Mouse (Mus musculus) forebrain, embryonic 15.5 days (tissue): ENCODE data around the gene Snx18. TPM values are rescaled to one million over a fixed set of nuclear protein-coding genes. Genes with fewer than 3 reads are reported as not detected.
A peak's percentile ranks its signal among the peaks of the same experiment; 100 is the strongest.

ENCODE experiments used
- ATAC-seq: fragments of 200-750 bp; cut with Nextera tagmentation; replicated peaks from 2 replicates; pipeline ENCODE4 v1.8.0; 2017; ENCODE audit warnings: mild to moderate bottlenecking, moderate TSS enrichment, moderate library complexity
- H3K27ac ChIP-seq: fragments of 300-500 bp; sonication (generic); replicated peaks from 2 replicates; pipeline ENCODE4 v1.5.1; 2015; ENCODE audit warnings: mild to moderate bottlenecking, inconsistent platforms
- H3K27me3 ChIP-seq: fragments of 300-500 bp; sonication (generic); 2 replicates; pipeline ENCODE4 v1.6.1; 2015; ENCODE audit warnings: inconsistent platforms
- H3K36me3 ChIP-seq: fragments of 300-500 bp; sonication (generic); 2 replicates; pipeline ENCODE4 v1.6.1; 2015; ENCODE audit warnings: mild to moderate bottlenecking, inconsistent platforms
- H3K4me1 ChIP-seq: fragments of 300-500 bp; sonication (generic); 2 replicates; pipeline ENCODE4 v1.6.1; 2015; ENCODE audit warnings: inconsistent platforms
- H3K4me2 ChIP-seq: fragments of 300-500 bp; sonication (generic); replicated peaks from 2 replicates; pipeline ENCODE4 v1.6.1; 2015; ENCODE audit warnings: mild to moderate bottlenecking, inconsistent platforms
- H3K4me3 ChIP-seq: fragments of 300-500 bp; sonication (generic); 2 replicates; pipeline ENCODE4 v1.5.1; 2015; ENCODE audit warnings: mild to moderate bottlenecking, inconsistent platforms
- H3K9ac ChIP-seq: fragments of 300-500 bp; sonication (generic); replicated peaks from 2 replicates; pipeline ENCODE4 v1.6.1; 2015; ENCODE audit warnings: mild to moderate bottlenecking, inconsistent platforms
- H3K9me3 ChIP-seq: fragments of 300-500 bp; sonication (generic); 2 replicates; pipeline ENCODE4 v1.6.1; 2016; ENCODE audit warnings: inconsistent platforms
- WGBS: fragments of 180-500 bp; shearing (Covaris S2); methylation state at CpG from one replicate; pipeline ENCODE4 v1.1.7; 2015; ENCODE audit warnings: mixed read lengths; 5-methylcytosine and 5-hydroxymethylcytosine counted together
- polyA plus RNA-seq: library from polyadenylated mRNA; unstranded; fragments of >200 nt; fragmentation: Nextera tagmentation; extraction: Ambion mirVana; gene quantifications from 2 replicates; pipeline ENCODE4 v1.2.1, GENCODE M21; 2015

Snx18 gene
- polyA plus RNA-seq, 1 experiment from 2014 or later = 11.6 TPM

- H3K4me1 ChIP-seq = peaks cover 4% of the 10 kb centered on the region; the same call in 1 of the 2 replicates
- H3K4me2 ChIP-seq = no peak overlapping the region
- 97% methylated on average over 12 of the region's 12 CpGs for WGBS
- no peaks in the 10 kb centered on the region for H3K9me3 ChIP-seq
- H3K4me3 ChIP-seq = no peak overlapping the region
- no peak for ATAC-seq
- no peak overlapping the region for H3K9ac ChIP-seq
- H3K36me3 ChIP-seq = no peaks in the 10 kb centered on the region
- H3K27me3 ChIP-seq = no peaks in the 10 kb centered on the region
- no peak overlapping the region for H3K27ac ChIP-seq
These were observed 16.3 kb downstream of the Snx18 start for GRCm38 (mm10) chr13:113601831-113602604.

DNA sequence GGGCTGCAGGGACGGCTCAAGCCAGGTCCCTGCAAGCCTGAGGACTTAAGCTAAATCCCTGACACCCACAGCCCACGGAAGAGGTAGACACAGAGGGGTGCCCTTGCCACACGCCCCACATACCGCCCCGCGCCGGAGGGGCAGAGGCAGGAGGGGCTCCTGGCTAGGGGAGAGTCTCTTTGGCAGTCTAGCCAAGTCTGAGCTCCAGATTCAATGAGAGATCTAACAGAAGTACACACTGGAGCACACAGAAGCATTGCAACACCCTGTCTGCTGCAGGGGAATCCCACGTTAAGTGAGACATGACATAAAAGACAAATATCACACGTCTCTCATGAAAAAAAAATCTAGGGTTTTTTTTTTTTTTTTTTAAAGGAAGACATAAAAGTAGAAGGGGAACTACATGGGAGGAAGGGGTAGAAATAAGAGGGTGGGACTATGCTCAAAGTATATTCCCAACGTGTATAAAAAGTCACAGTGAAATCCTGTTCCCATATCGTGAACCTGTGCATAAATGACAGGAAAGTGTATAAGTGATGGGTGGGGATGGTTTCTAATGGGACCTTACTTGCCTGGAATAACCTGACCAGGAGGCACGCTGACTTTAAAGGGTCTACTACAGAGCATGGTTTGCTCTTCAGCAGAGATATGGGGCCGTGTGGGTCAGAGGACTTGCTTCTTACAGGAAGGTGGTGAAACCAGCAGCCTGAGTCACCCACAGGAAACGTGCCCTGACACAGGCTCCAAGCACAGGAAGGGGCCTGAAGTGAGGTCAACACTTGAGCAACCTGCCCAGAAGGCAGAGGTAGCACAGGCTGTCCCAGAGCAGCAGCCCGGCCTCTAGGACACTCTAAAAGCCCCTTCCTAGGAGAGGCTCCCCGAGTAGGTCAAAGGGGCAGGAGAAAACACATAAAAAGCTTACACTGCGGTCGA lies 17.6 kb downstream of the Snx18 start:
- Histone ChIP-seq H3K9ac (no peak overlapping the region), H3K4me3 (no peak overlapping the region)
- no peak for ATAC-seq

DNA sequence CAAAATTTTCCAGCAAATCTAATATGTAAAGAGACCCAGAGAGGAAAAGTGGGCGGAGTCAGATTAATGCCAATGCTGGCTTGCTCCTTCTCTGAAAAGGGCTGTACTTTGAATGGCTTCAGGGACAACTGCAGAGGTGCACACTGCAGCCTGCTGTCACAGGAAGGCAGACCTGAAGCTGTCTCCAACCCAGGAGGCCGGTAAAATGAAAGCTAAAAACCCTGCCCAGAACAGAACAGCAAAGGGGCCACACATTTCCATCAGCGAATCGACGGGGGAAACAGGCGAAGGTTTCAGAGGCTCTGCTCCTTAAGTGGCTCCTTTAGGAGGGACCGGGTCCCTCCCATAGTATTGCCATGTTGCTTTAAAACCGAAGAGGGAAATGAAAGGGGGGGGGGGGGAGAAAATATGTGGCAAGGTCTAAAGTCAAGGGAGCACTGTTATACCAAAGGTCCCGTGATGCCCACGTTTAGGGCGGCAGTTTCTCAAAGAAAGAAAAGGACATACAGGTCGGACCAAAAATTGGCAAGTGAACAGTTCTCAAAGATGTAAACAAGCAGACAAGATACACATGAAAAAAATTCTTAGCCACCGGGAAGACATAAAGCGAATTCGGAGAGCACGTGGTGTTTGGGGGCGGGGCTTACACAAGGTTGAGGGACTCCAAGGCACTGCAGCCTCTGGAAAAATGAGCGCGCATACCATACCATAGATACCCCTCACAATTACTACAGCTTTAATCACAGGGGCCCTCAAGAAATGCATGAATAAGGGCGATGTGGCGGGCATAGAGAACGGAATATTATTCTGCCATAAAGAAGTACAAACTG lies 18.4 kb downstream of the Snx18 start:
- Histone ChIP-seq H3K4me1 (peaks cover 24% of the 10 kb centered on the region), H3K9me3 (no peaks in the 10 kb centered on the region), H3K27ac (no peak overlapping the region), H3K4me2 (no peak overlapping the region), H3K4me3 (no peak overlapping the region), H3K36me3 (no peaks in the 10 kb centered on the region), H3K27me3 (no peaks in the 10 kb centered on the region), H3K9ac (no peak overlapping the region)
- ATAC-seq = no peak
- WGBS = 92% methylated on average over 22 of the region's 22 CpGs

More for the DNA sequence above, 17.6 kb downstream of the Snx18 start:
- Histone ChIP-seq H3K4me2 (no peak overlapping the region), H3K27me3 (no peaks in the 10 kb centered on the region), H3K9me3 (no peaks in the 10 kb centered on the region), H3K36me3 (no peaks in the 10 kb centered on the region), H3K4me1 (peaks cover 15% of the 10 kb centered on the region), H3K27ac (no peak overlapping the region)
- 91% methylated on average over 18 of the region's 18 CpGs for WGBS

DNA sequence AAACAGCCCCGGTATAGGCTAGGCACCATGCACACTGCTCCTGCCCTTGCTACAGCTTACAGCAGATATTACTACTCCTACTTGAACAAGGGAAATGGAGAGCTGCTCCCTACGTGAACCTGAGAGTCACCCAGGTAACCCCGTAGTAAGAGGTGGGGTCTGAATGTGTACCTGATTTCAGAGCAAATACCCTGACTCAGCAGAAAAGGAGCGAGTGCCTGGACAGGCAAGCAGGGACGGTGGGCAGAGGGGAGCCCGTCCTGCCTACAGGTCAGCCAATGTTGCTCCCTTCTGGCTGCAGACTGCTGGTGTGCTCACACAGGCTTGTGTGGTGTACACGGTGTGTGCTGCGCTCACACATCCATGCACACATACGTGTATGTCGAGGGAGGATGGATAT lies 20.7 kb downstream of the Snx18 start:
- Histone ChIP-seq H3K27me3 (no peaks in the 10 kb centered on the region), H3K4me3 (no peak overlapping the region), H3K4me2 (no peak overlapping the region), H3K9ac (no peak overlapping the region), H3K27ac (no peak overlapping the region), H3K4me1 (peaks cover 27% of the 10 kb centered on the region), H3K36me3 (no peaks in the 10 kb centered on the region), H3K9me3 (no peaks in the 10 kb centered on the region)
- WGBS = 90% methylated on average over 10 of the region's 10 CpGs
- no peak for ATAC-seq

GRCm38 (mm10) chr13:113596821-113597541 lies 21.4 kb downstream of the Snx18 start:
- no peak overlapping the region for H3K4me2 ChIP-seq
- H3K27me3 ChIP-seq = no peaks in the 10 kb centered on the region
- peaks cover 27% of the 10 kb centered on the region for H3K4me1 ChIP-seq
- no peak overlapping the region for H3K4me3 ChIP-seq
- no peak for ATAC-seq
- no peaks in the 10 kb centered on the region for H3K9me3 ChIP-seq
- 88% methylated on average over 13 of the region's 13 CpGs for WGBS
- H3K27ac ChIP-seq = no peak overlapping the region
- no peak overlapping the region for H3K9ac ChIP-seq
- no peaks in the 10 kb centered on the region for H3K36me3 ChIP-seq

DNA sequence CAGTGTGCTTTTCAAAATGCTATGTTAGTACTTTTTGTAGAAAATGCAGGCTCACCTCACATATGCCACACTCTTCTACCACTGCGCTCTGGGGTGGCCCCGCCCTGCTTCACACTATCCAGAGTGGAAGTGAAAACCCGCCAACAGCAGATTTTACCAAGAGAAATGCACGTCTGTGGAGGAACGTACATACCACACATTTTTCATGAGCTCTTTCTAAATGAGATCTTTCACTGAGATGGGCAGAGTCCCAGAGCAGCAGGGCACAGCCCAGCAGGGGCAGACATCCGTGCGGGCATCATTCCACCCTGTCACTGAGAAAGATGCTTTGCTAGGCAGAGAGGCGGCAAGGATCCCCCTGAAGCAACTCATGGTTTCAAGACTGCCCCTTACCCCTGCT lies 22.4 kb downstream of the Snx18 start:
- Histone ChIP-seq H3K4me3 (no peak overlapping the region), H3K9me3 (no peaks in the 10 kb centered on the region), H3K4me2 (no peak overlapping the region), H3K27ac (peak overlapping the region; percentile 20; the same call in 1 of the 2 replicates), H3K9ac (no peak overlapping the region), H3K27me3 (no peaks in the 10 kb centered on the region), H3K4me1 (peaks cover 27% of the 10 kb centered on the region), H3K36me3 (no peaks in the 10 kb centered on the region)
- peak; percentile 55 for ATAC-seq
- WGBS = 44% methylated on average over 8 of the region's 8 CpGs

- H3K4me1 ChIP-seq = peaks cover 27% of the 10 kb centered on the region
- H3K9me3 ChIP-seq = no peaks in the 10 kb centered on the region
- H3K27ac ChIP-seq = 0 out of 2 replicates have a peak overlapping the region, but pooled peaks have one; percentile 20
- H3K27me3 ChIP-seq = no peaks in the 10 kb centered on the region
- H3K36me3 ChIP-seq = no peaks in the 10 kb centered on the region
- peak; percentile 69 for ATAC-seq
- H3K4me2 ChIP-seq = no peak overlapping the region
- WGBS = 38% methylated on average over 8 of the region's 8 CpGs
- H3K4me3 ChIP-seq = no peak overlapping the region
- H3K9ac ChIP-seq = no peak overlapping the region
These were observed 23.1 kb downstream of the Snx18 start for GRCm38 (mm10) chr13:113595219-113595618.

DNA sequence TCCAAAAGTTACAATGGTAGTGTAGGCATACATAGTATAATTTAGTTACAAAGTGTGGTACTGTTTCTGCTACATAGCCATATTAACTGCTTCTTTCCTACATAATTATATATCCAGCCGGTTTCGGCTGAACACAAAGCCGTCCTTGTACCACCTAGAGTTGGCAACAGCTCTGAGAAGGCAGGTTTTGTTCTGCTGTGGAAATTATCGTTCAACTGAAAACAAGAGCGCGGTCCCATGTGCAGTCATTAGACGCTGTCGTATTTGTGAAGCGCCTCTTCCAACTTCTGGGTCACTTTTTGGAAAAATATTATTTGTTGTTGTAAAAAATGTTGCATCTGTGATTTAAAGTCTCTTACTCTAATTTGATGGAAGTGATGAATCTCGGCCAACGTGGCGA lies 24.0 kb downstream of the Snx18 start:
- Histone ChIP-seq H3K9me3 (no peaks in the 10 kb centered on the region), H3K27me3 (no peaks in the 10 kb centered on the region), H3K36me3 (no peaks in the 10 kb centered on the region), H3K4me1 (peaks cover 27% of the 10 kb centered on the region), H3K9ac (no peak overlapping the region), H3K27ac (no peak overlapping the region), H3K4me3 (no peak overlapping the region), H3K4me2 (no peak overlapping the region)
- ATAC-seq = 0 out of 2 replicates have a peak, but pooled peaks have one; percentile 36
- WGBS = 50% methylated on average over 12 of the region's 12 CpGs

DNA sequence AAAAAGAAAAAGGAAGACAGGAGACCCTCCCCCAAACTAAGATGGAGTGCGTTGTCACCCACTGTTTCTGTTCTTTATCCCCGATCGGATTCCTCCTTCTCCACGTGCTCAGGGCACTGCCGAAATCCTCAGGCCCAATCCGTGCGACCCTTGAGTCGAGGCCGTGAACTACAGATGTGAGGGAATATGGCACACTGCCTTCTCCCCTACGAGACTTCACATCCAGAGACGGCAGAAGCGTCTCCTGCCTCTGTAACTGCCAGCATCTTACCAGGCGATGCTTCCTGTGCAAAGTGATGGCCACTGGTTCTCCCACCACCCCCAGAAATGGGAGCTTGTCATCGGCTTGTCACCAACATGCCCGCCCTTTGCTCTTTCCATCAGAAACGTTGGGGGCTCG lies 24.7 kb downstream of the Snx18 start:
- H3K27ac ChIP-seq = no peak overlapping the region; the same call in 1 of the 2 replicates
- peaks cover 27% of the 10 kb centered on the region for H3K4me1 ChIP-seq
- no peak overlapping the region for H3K4me2 ChIP-seq
- no peaks in the 10 kb centered on the region for H3K36me3 ChIP-seq
- no peak overlapping the region for H3K4me3 ChIP-seq
- ATAC-seq = no peak
- no peak overlapping the region for H3K9ac ChIP-seq
- no peaks in the 10 kb centered on the region for H3K27me3 ChIP-seq
- no peaks in the 10 kb centered on the region for H3K9me3 ChIP-seq
- 86% methylated on average over 17 of the region's 17 CpGs for WGBS

DNA sequence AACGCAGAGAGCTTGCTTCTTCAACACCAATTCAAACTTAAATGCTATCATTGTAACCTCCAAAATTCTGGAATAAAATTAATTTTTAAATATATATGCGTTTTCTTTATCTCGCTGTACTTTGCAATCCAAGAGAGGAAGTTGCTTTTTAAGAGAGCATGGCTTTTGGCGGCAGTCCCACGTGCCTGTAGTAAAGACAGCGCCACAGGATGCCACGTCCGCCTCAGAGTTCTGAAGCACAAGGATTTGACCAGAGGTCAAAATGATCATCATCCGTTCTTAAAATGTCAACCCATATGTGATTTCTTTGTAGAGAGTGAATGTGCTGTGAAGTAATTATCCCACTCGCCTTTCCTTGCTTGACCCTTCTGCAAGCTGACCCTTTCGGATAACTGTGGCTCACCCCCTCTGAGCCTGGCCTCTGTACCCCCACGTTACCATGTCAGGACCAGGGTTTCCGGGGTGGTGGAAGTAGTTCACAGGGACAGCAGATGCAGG lies 25.6 kb downstream of the Snx18 start:
- no peak for ATAC-seq
- Histone ChIP-seq H3K27ac (no peak overlapping the region), H3K36me3 (no peaks in the 10 kb centered on the region), H3K4me2 (no peak overlapping the region), H3K9me3 (no peaks in the 10 kb centered on the region), H3K4me3 (no peak overlapping the region), H3K4me1 (peaks cover 28% of the 10 kb centered on the region), H3K27me3 (no peaks in the 10 kb centered on the region), H3K9ac (no peak overlapping the region)
- 90% methylated on average over 13 of the region's 13 CpGs for WGBS

GRCm38 (mm10) chr13:113591336-113591735 lies 27.0 kb downstream of the Snx18 start:
- WGBS = 91% methylated on average over 11 of the region's 11 CpGs
- Histone ChIP-seq H3K9ac (no peak overlapping the region), H3K36me3 (no peaks in the 10 kb centered on the region), H3K4me3 (no peak overlapping the region), H3K4me1 (peaks cover 34% of the 10 kb centered on the region), H3K27me3 (no peaks in the 10 kb centered on the region), H3K9me3 (no peaks in the 10 kb centered on the region), H3K27ac (no peak overlapping the region), H3K4me2 (no peak overlapping the region)
- no peak for ATAC-seq
